Mouse (Mus musculus): Measurements from ENCODE around the gene Cmip.

Cmip gene

GRCm38 (mm10) chr8:117474944-117475343 lies 218.1 kb downstream of the Cmip start:
- peak; percentile 95 for DNase-seq

- DNase-seq: peak; percentile 44
Observed at GRCm38 (mm10) chr8:117475819-117476218, 219.0 kb downstream of the Cmip start.

GRCm38 (mm10) chr8:117478082-117478481 lies 221.2 kb downstream of the Cmip start:
- DNase-seq: no peak

- no peak for DNase-seq
Observed at GRCm38 (mm10) chr8:117479996-117480395, 223.1 kb downstream of the Cmip start.

GRCm38 (mm10) chr8:117480516-117480915 lies 223.7 kb downstream of the Cmip start:
- peak; percentile 32 for DNase-seq

- peak; percentile 33 for DNase-seq
Observed at GRCm38 (mm10) chr8:117481830-117482229, 225.0 kb downstream of the Cmip start.

- no peak for DNase-seq
Observed at GRCm38 (mm10) chr8:117484731-117485130, 227.9 kb downstream of the Cmip start.

- DNase-seq: no peak
Observed at GRCm38 (mm10) chr8:117485316-117485715, 228.5 kb downstream of the Cmip start.

GRCm38 (mm10) chr8:117488246-117489005 lies 231.6 kb downstream of the Cmip start:
- no peak for DNase-seq

GRCm38 (mm10) chr8:117493543-117493942 lies 236.7 kb downstream of the Cmip start:
- DNase-seq: no peak

GRCm38 (mm10) chr8:117494874-117495273 lies 238.0 kb downstream of the Cmip start:
- DNase-seq: no peak

GRCm38 (mm10) chr8:117498179-117498914 lies 241.5 kb downstream of the Cmip start, which contains the start of gene Plcg2:
Gene Plcg2, plus strand, starts transcription at chr8:117498291.
- peak; percentile 52 for DNase-seq

GRCm38 (mm10) chr8:117498915-117499540 lies 242.2 kb downstream of the Cmip start:
- no peak for DNase-seq

- DNase-seq: no peak
Observed at GRCm38 (mm10) chr8:117500232-117500823, 243.5 kb downstream of the Cmip start.

GRCm38 (mm10) chr8:117501323-117501722 lies 244.5 kb downstream of the Cmip start:
- no peak for DNase-seq

- DNase-seq: no peak
Observed at GRCm38 (mm10) chr8:117503405-117504069, 246.7 kb downstream of the Cmip start.

GRCm38 (mm10) chr8:117507703-117508102 lies 250.8 kb downstream of the Cmip start:
- no peak for DNase-seq
